Mouse (Mus musculus) ES-Bruce4 (cell line): ENCODE results near the gene Asb17.

Experiments used
- CTCF ChIP-seq: IDR thresholded peaks from one replicate; pipeline ENCODE4 v1.8.1; 2011; ENCODE audit warnings: low read depth, low read length
- EP300 ChIP-seq: IDR thresholded peaks from 2 replicates; pipeline ENCODE4 v1.6.1; 2011; ENCODE audit warnings: low read depth, low read length; ENCODE audit not compliant: insufficient read depth

DNA sequence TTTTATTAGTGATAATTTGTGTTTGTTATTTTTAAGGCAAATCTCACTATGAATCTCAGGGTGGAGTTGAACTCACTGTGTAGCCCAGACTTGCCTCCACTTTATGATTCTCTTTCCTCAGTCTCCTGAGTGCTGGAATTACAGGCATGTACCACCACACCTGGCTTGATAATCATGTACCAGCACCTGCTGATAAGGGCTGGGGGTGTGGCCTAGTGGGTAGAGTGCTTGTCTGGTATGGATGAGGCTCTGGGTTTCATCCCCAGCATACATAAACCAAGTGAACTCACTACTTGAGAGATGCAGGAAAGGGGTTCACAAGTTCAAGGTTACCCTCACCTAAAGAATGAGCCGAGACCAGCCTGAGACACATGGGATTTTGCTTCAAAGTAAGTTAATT lies 57.9 kb downstream of the Asb17 start:
- TF ChIP-seq CTCF (no peak), EP300 (no peak)
